Mouse (Mus musculus) CH12F3 (cell line): Measurements from ENCODE around the gene Nnmt.

Source experiments
- in situ Hi-C: fragments of 300-500 bp; cut with MboI; formaldehyde crosslinking; loops from 2 replicates; pipeline ENCODE4 v1.14.3; 2020; ENCODE audit warnings: low sequenced_read_pairs

Gene Nnmt

DNA sequence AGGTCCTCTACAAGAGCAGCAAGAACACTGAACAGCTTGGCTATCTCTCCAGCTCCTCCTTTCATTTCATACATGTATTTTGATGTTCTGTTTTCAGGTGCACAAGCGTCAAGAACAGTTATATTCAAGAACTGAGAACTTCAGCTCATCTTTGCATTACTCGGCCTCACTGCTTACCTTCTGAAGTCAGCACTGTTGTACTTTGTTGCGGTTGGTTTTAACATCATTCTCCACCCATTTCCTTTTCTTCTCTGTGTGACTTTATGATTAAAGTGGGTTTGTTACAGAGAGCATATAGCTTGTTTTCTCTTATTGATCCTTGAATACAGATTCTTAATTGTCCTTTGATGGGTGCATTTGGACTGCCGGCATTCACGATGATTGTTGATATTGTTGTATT is 42.6 kb downstream of the Nnmt start:
- in situ Hi-C loops = loop anchor here (10.0 kb wide), 1 partner anchor 98 kb away; no protein-coding TSS in a partner anchor

GRCm38 (mm10) chr9:48559482-48560139 is 45.3 kb downstream of the Nnmt start:
- in situ Hi-C loops = loop anchor here (10.0 kb wide), 1 partner anchor 95 kb away; no protein-coding TSS in a partner anchor

- in situ Hi-C loops = no loop called here
These were observed 46.3 kb downstream of the Nnmt start for GRCm38 (mm10) chr9:48558637-48559036.

GRCm38 (mm10) chr9:48549056-48549455 is 55.9 kb downstream of the Nnmt start:
- in situ Hi-C loops = no loop called here

DNA sequence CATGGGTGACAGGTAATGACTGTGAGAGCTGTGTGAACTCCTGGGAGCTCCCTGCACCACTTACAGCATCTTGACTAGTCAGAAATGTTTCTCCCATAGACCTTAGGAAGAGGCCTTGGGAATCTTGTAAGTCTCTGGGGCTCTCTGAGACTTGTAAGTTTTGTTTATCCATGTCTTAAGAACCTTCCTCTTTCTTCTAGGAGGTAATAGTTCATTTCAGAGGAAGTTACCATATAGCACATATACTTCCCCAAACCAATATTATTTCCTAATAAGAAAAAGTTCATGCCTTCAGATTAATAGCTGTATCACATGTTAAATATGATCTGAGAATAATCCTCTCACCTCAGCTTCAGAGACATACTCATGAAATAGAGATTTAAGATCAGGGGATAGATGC is 57.7 kb downstream of the Nnmt start:
- in situ Hi-C loops = no loop called here
